9 mouse cellular contexts compared by ENCODE assay signal in the genomic region with DNA sequence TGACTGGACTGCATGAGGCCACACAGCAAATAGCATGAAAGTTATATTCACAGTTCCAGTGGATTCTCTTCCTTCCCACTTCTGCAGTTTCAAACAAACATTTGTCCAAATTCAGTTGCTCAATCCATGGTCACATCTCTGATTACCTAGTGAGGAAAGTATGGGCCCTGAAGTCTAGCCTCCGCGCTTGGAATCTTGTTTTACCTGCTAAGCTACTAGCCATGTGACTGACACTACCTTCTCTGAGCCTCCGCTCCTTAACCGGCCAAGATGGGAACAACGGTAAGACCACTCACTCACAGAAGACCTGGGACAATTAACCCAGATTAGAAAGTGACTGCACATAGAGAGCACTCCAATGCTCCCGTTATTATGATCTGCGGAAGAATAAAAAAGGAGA. TPM values are rescaled to one million over a fixed set of nuclear protein-coding genes. Genes with fewer than 3 reads are reported as not detected.
A peak's percentile ranks its signal among the peaks of the same experiment; 100 is the strongest.
DNase-seq lines count a peak whose midpoint lies in the region; ATAC-seq and TF ChIP-seq lines count a peak whose summit lies in the region.
"Had no signal": no experiment of that assay in that cellular context is flagged by ENCODE, and none has a peak within 500 bp of the region (broad histone marks: within the 10 kb centered on the region; RNA-seq: fewer than 3 reads in every experiment).

No protein-coding gene starts in this region.

- H3K27ac ChIP-seq in cerebellum, adult 2 months (ENCODE audit: insufficient read depth, low read length), result no peak overlapping the region
- no peak overlapping the region for H3K27ac ChIP-seq in hindbrain, embryonic 13.5 days
- peak overlapping the region; percentile 96 for H3K27ac ChIP-seq in lung, postnatal 0 days (ENCODE audit: low read length)

- H3K4me2 ChIP-seq in hindbrain, embryonic 13.5 days, result peak overlapping the region; percentile 58
- H3K4me2 ChIP-seq in lung, postnatal 0 days (replicated peaks; ENCODE audit: low read depth, low read length), result peak overlapping the region; percentile 74

- H3K4me3 ChIP-seq in cerebellum, adult 2 months (replicated peaks; ENCODE audit: insufficient read depth, low read depth, low read length), result peak overlapping the region; percentile 64
- H3K4me3 ChIP-seq in E14TG2a.4 (replicated peaks; ENCODE audit: low read length), result peak overlapping the region; percentile 77
- H3K4me3 ChIP-seq in hindbrain, embryonic 13.5 days, result peak overlapping the region; percentile 37
- H3K4me3 ChIP-seq in lung, postnatal 0 days (ENCODE audit: low read depth, low read length), result peak overlapping the region; percentile 49

- H3K9me3 ChIP-seq in E14TG2a.4 (ENCODE audit: low read length), result no peaks in the 10 kb centered on the region
- no peaks in the 10 kb centered on the region for H3K9me3 ChIP-seq in hindbrain, embryonic 13.5 days
- H3K9me3 ChIP-seq in lung, postnatal 0 days (ENCODE audit: low read length), result no peaks in the 10 kb centered on the region

- TF ChIP-seq CTCF in cerebellum, adult 2 months (IDR thresholded peaks at IDR 0.05; ENCODE audit: borderline replicate concordance, insufficient read depth, low read depth, low read length), result no peak
- no peak for TF ChIP-seq CTCF in E14TG2a.4 (conservative IDR thresholded peaks at IDR 0.05; ENCODE audit: low read length)
- TF ChIP-seq CTCF in lung, postnatal 0 days (IDR thresholded peaks at IDR 0.05), result no peak

- H3K27me3 ChIP-seq in cerebellum, adult 2 months (ENCODE audit: control insufficient read depth, insufficient read depth, low read length), result no peaks in the 10 kb centered on the region
- H3K27me3 ChIP-seq in E14TG2a.4 (ENCODE audit: insufficient read depth, low read length), result peaks cover 14% of the 10 kb centered on the region
- peaks cover 17% of the 10 kb centered on the region for H3K27me3 ChIP-seq in hindbrain, embryonic 13.5 days
- H3K27me3 ChIP-seq in lung, postnatal 0 days (replicated peaks; ENCODE audit: insufficient read depth, low read length), result no peaks in the 10 kb centered on the region

- H3K9ac ChIP-seq in hindbrain, embryonic 13.5 days, result peak overlapping the region; percentile 65; the same call in 1 of the 2 replicates
- peak overlapping the region; percentile 63 for H3K9ac ChIP-seq in lung, postnatal 0 days (replicated peaks; ENCODE audit: low read depth)

- peak; percentile 68 for TF ChIP-seq EP300 in lung, postnatal 0 days (IDR thresholded peaks at IDR 0.05)

- DNase-seq in cerebellum, adult 2 months, result no peak
- DNase-seq in cerebellum, adult 9-10 months, result no peak
- DNase-seq in lung, postnatal 0 days (ENCODE audit: low spot score), result peak; percentile 86
- no peak for DNase-seq in ovary, adult 18-20 months (ENCODE audit: low spot score)
- no peak for DNase-seq in left cerebral cortex, adult 18-20 months (ENCODE audit: low spot score in 2 of 2)
- DNase-seq in layer of hippocampus, postnatal 25 days (ENCODE audit: extremely low spot score in 1 of 2, low spot score in 1 of 2), result no peak

- WGBS in cerebellum, adult 2 months, result 27% methylated on average over 7 of the region's 7 CpGs
- WGBS in hindbrain, embryonic 13.5 days, result 20% methylated on average over 7 of the region's 7 CpGs
- 20% methylated on average over 7 of the region's 7 CpGs for WGBS in lung, postnatal 0 days

- no peak for TF ChIP-seq POLR2A in cerebellum, adult 2 months (IDR thresholded peaks at IDR 0.05; ENCODE audit: borderline replicate concordance, insufficient read depth, low read length)

- no peaks in the 10 kb centered on the region for H3K4me1 ChIP-seq in cerebellum, adult 2 months (ENCODE audit: control insufficient read depth, insufficient read depth, low read length)
- peaks cover 51% of the 10 kb centered on the region for H3K4me1 ChIP-seq in E14TG2a.4 (replicated peaks; ENCODE audit: low read depth, low read length)
- H3K4me1 ChIP-seq in hindbrain, embryonic 13.5 days (replicated peaks), result peaks cover 9% of the 10 kb centered on the region
- H3K4me1 ChIP-seq in lung, postnatal 0 days (ENCODE audit: insufficient read depth, low read depth, low read length), result 0 out of 2 replicates have a peak, but pooled peaks cover 2% of the 10 kb centered on the region

- 0 out of 2 replicates have a peak, but pooled peaks cover 3% of the 10 kb centered on the region for H3K36me3 ChIP-seq in E14TG2a.4 (ENCODE audit: insufficient read depth, low read length)
- H3K36me3 ChIP-seq in hindbrain, embryonic 13.5 days, result no peaks in the 10 kb centered on the region
- no peaks in the 10 kb centered on the region for H3K36me3 ChIP-seq in lung, postnatal 0 days (ENCODE audit: insufficient read depth, low read length)

- ATAC-seq in hindbrain, embryonic 13.5 days (ENCODE audit: low FRiP score), result no peak
- peak; percentile 88 for ATAC-seq in lung, postnatal 0 days

RNA-seq across cellular contexts. Expression of gene 2310030G06Rik, which starts 0.5 kb away (rescaled TPM):
- 3.0 and 3.8 TPM in 2 replicates for polyA plus RNA-seq in cerebellum, adult 2 months (2012; rRNA removed)
- 1.1 and 1.9 TPM in 2 replicates for polyA plus RNA-seq in hindbrain, embryonic 13.5 days (2015; fragmentation: Nextera tagmentation; extraction: Ambion mirVana)
- polyA plus RNA-seq in lung, postnatal 0 days (2015; fragmentation: Nextera tagmentation; extraction: Ambion mirVana), result 28.5 and 29.8 TPM in 2 replicates
- total RNA-seq in left cerebral cortex, adult 18-20 months (2021), result 1 to 10 TPM; 2.7 to 3.1 TPM
- total RNA-seq in layer of hippocampus, postnatal 25 days (2021), result 1 to 10 TPM; 1.7 to 1.9 TPM
- total RNA-seq: neutrophil, adult 5-6 weeks had no signal

RNA-seq across cellular contexts. Expression of gene Cryab, which starts 5.3 kb away (rescaled TPM):
- 296 and 364 TPM in 2 replicates for polyA plus RNA-seq in cerebellum, adult 2 months (2012; rRNA removed)
- polyA plus RNA-seq in hindbrain, embryonic 13.5 days (2015; fragmentation: Nextera tagmentation; extraction: Ambion mirVana), result 10.7 and 11.3 TPM in 2 replicates
- polyA plus RNA-seq in lung, postnatal 0 days (2015; fragmentation: Nextera tagmentation; extraction: Ambion mirVana), result 442 and 571 TPM in 2 replicates
- 100 to 1,000 TPM; 122 to 161 TPM for total RNA-seq in left cerebral cortex, adult 18-20 months (2021)
- total RNA-seq in layer of hippocampus, postnatal 25 days (2021), result 100 to 1,000 TPM; 125 to 157 TPM
- total RNA-seq: neutrophil, adult 5-6 weeks had no signal

RNA-seq across cellular contexts. Expression of gene Hspb2, which starts 6.3 kb away (rescaled TPM):
- 3.2 and 3.4 TPM in 2 replicates for polyA plus RNA-seq in cerebellum, adult 2 months (2012; rRNA removed)
- polyA plus RNA-seq in hindbrain, embryonic 13.5 days (2015; fragmentation: Nextera tagmentation; extraction: Ambion mirVana), result 1.3 and 1.7 TPM in 2 replicates
- 30.8 and 32.4 TPM in 2 replicates for polyA plus RNA-seq in lung, postnatal 0 days (2015; fragmentation: Nextera tagmentation; extraction: Ambion mirVana)
- total RNA-seq in left cerebral cortex, adult 18-20 months (2021), result 1 to 10 TPM; 2.4 to 2.6 TPM
- total RNA-seq in layer of hippocampus, postnatal 25 days (2021), result 1 to 10 TPM in 1 of 2 experiments, under 1 TPM in 1; 0.96 to 1.7 TPM
- total RNA-seq: neutrophil, adult 5-6 weeks had no signal

RNA-seq across cellular contexts. Expression of gene Dixdc1, which starts 6.5 kb away (rescaled TPM):
- 81.7 and 85.7 TPM in 2 replicates for polyA plus RNA-seq in cerebellum, adult 2 months (2012; rRNA removed)
- 35.0 and 36.4 TPM in 2 replicates for polyA plus RNA-seq in hindbrain, embryonic 13.5 days (2015; fragmentation: Nextera tagmentation; extraction: Ambion mirVana)
- 5.4 and 7.5 TPM in 2 replicates for polyA plus RNA-seq in lung, postnatal 0 days (2015; fragmentation: Nextera tagmentation; extraction: Ambion mirVana)
- total RNA-seq in left cerebral cortex, adult 18-20 months (2021), result 10 to 100 TPM; 67.9 to 79.3 TPM
- 10 to 100 TPM; 83.7 to 91.2 TPM for total RNA-seq in layer of hippocampus, postnatal 25 days (2021)
- total RNA-seq: neutrophil, adult 5-6 weeks had no signal

RNA-seq across cellular contexts. Expression of gene Fdxacb1, which starts 22.2 kb away (rescaled TPM):
- 7.3 and 8.0 TPM in 2 replicates for polyA plus RNA-seq in cerebellum, adult 2 months (2012; rRNA removed)
- polyA plus RNA-seq in hindbrain, embryonic 13.5 days (2015; fragmentation: Nextera tagmentation; extraction: Ambion mirVana), result 11.5 and 12.3 TPM in 2 replicates
- polyA plus RNA-seq in lung, postnatal 0 days (2015; fragmentation: Nextera tagmentation; extraction: Ambion mirVana), result 10.2 and 12.1 TPM in 2 replicates
- 1 to 10 TPM; 5.4 to 6.2 TPM for total RNA-seq in left cerebral cortex, adult 18-20 months (2021)
- total RNA-seq in layer of hippocampus, postnatal 25 days (2021), result 1 to 10 TPM; 5.1 to 5.8 TPM

Comparison
In these comparisons a context has a peak if more than half of its experiments do, and no peak if none do; other contexts are left out.
1. RNA of gene Cryab, which starts 5.3 kb away (polyA plus RNA-seq): 442 to 571 TPM in lung, postnatal 0 days and 296 to 364 TPM in cerebellum, adult 2 months; 10.7 to 11.3 TPM in hindbrain, embryonic 13.5 days; every median in the first group is over 10 times any median in the second.
2. Peak in every context shown above with its lines, with median percentiles within 50 percentile points of each other: H3K4me3 ChIP-seq.